Mouse (Mus musculus) cerebellum, adult 2 months (tissue): ENCODE measurements around the gene Rinl. TPM values are rescaled to one million over a fixed set of nuclear protein-coding genes. Genes with fewer than 3 reads are reported as not detected.

Experiments
- DNase-seq, 2 experiments: peaks; one replicate each; pipeline ENCODE4 v3.0.0; 2021
- H3K27ac ChIP-seq: fragments of 200-500 bp; 2 replicates; pipeline ENCODE4 v1.5.1; 2012; ENCODE audit warnings: low read length, control low read depth, inconsistent platforms; ENCODE audit not compliant: insufficient read depth
- H3K27me3 ChIP-seq: fragments of 200-500 bp; 2 replicates; pipeline ENCODE4 v1.6.1; 2012; ENCODE audit warnings: inconsistent platforms, mild to moderate bottlenecking, low read length, moderate library complexity; ENCODE audit not compliant: control insufficient read depth, insufficient read depth
- H3K4me1 ChIP-seq: fragments of 200-500 bp; 2 replicates; pipeline ENCODE4 v1.6.1; 2011; ENCODE audit warnings: low read length; ENCODE audit not compliant: control insufficient read depth, insufficient read depth
- H3K4me3 ChIP-seq: fragments of 200-500 bp; replicated peaks from 2 replicates; pipeline ENCODE3; 2011; ENCODE audit warnings: mild to moderate bottlenecking, low read depth, low read length, control low read depth; ENCODE audit not compliant: insufficient read depth
- CTCF ChIP-seq: fragments of 200-500 bp; IDR thresholded peaks from 2 replicates; pipeline ENCODE4 v1.5.1; 2011; ENCODE audit warnings: low read depth, mild to moderate bottlenecking, control low read depth, low read length, moderate library complexity, borderline replicate concordance; ENCODE audit not compliant: insufficient read depth
- POLR2A ChIP-seq: fragments of 200-500 bp; IDR thresholded peaks from 2 replicates; pipeline ENCODE4 v1.6.1; 2011; ENCODE audit warnings: low read length, control low read depth, borderline replicate concordance; ENCODE audit not compliant: insufficient read depth
- WGBS: fragments of 180-500 bp; shearing (Covaris S2); methylation state at CpG from one replicate; pipeline ENCODE4 v1.1.7; 2018; 5-methylcytosine and 5-hydroxymethylcytosine counted together
- polyA plus RNA-seq: library from polyadenylated mRNA; depleted of rRNA; stranded (reverse); fragments of >200 nt; gene quantifications from 2 replicates; pipeline ENCODE4 v1.2.3, GENCODE M21; 2012

Rinl gene
- polyA plus RNA-seq, 1 experiment, result 3.1 TPM

- H3K4me3 ChIP-seq, result no peak overlapping the region
- H3K27me3 ChIP-seq, result no peaks in the 10 kb centered on the region
- H3K27ac ChIP-seq, result no peak overlapping the region
- TF ChIP-seq POLR2A (no peak), CTCF (no peak)
- H3K4me1 ChIP-seq, result peaks cover 14% of the 10 kb centered on the region
- DNase-seq, result no peak
- 73% methylated on average over 5 of the region's 5 CpGs for WGBS
Measured at GRCm38 (mm10) chr7:28785161-28785560, 3.6 kb upstream of the Rinl start.

- H3K4me3 ChIP-seq, result no peak overlapping the region
- DNase-seq, result no peak
- no peaks in the 10 kb centered on the region for H3K27me3 ChIP-seq
- H3K4me1 ChIP-seq, result no peaks in the 10 kb centered on the region
- H3K27ac ChIP-seq, result no peak overlapping the region
- 96% methylated on average over 9 of the region's 9 CpGs for WGBS
- TF ChIP-seq POLR2A (no peak), CTCF (no peak)
Measured at GRCm38 (mm10) chr7:28787884-28788283, 885 bp upstream of the Rinl start.

GRCm38 (mm10) chr7:28789235-28789634, 466 bp downstream of the Rinl start:
- no peaks in the 10 kb centered on the region for H3K27me3 ChIP-seq
- WGBS, result 84% methylated on average over 3 of the region's 3 CpGs
- TF ChIP-seq POLR2A (no peak), CTCF (no peak)
- no peaks in the 10 kb centered on the region for H3K4me1 ChIP-seq
- no peak overlapping the region for H3K27ac ChIP-seq
- DNase-seq, result no peak
- H3K4me3 ChIP-seq, result no peak overlapping the region

GRCm38 (mm10) chr7:28790066-28790806, 1.5 kb downstream of the Rinl start:
- 51% methylated on average over 8 of the region's 8 CpGs for whole genome bisulfite sequencing
- TF ChIP-seq POLR2A, result no peak
- TF ChIP-seq CTCF, result no peak
- Histone ChIP-seq H3K27ac (no peak overlapping the region), H3K4me3 (no peak overlapping the region), H3K27me3 (no peaks in the 10 kb centered on the region), H3K4me1 (no peaks in the 10 kb centered on the region)
- no peak for DNase-seq

GRCm38 (mm10) chr7:28791706-28792105, 2.9 kb downstream of the Rinl start:
- DNase-seq, result no peak
- Histone ChIP-seq H3K27ac (no peak overlapping the region), H3K4me1 (no peaks in the 10 kb centered on the region), H3K27me3 (no peaks in the 10 kb centered on the region), H3K4me3 (no peak overlapping the region)
- TF ChIP-seq CTCF (no peak), POLR2A (no peak)

GRCm38 (mm10) chr7:28792391-28793185, 3.8 kb downstream of the Rinl start:
- H3K27me3 ChIP-seq, result no peaks in the 10 kb centered on the region
- no peak overlapping the region for H3K27ac ChIP-seq
- 79% methylated on average over 14 of the region's 14 CpGs for WGBS
- peaks cover 2% of the 10 kb centered on the region; the same call in 1 of the 2 replicates for H3K4me1 ChIP-seq
- no peak for TF ChIP-seq CTCF
- no peak for TF ChIP-seq POLR2A
- DNase-seq, result no peak
- no peak overlapping the region for H3K4me3 ChIP-seq

GRCm38 (mm10) chr7:28793834-28794233, 5.1 kb downstream of the Rinl start:
- Histone ChIP-seq H3K4me3 (no peak overlapping the region), H3K27me3 (no peaks in the 10 kb centered on the region)
- 41% methylated on average over 2 of the region's 2 CpGs for WGBS

GRCm38 (mm10) chr7:28794496-28794895, 5.7 kb downstream of the Rinl start:
- H3K4me1 ChIP-seq, result peaks cover 2% of the 10 kb centered on the region; the same call in 1 of the 2 replicates

More at GRCm38 (mm10) chr7:28793834-28794233, 5.1 kb downstream of the Rinl start:
- no peak for TF ChIP-seq POLR2A
- peak; percentile 31; the same call in 1 of the 2 replicates for TF ChIP-seq CTCF
- Histone ChIP-seq H3K4me1 (peaks cover 2% of the 10 kb centered on the region; the same call in 1 of the 2 replicates), H3K27ac (no peak overlapping the region)
- no peak for DNase-seq

More at GRCm38 (mm10) chr7:28794496-28794895, 5.7 kb downstream of the Rinl start:
- Histone ChIP-seq H3K27me3 (no peaks in the 10 kb centered on the region), H3K4me3 (no peak overlapping the region), H3K27ac (no peak overlapping the region)
- DNase-seq, result no peak
- TF ChIP-seq POLR2A (no peak), CTCF (no peak)
- 73% methylated on average over 3 of the region's 3 CpGs for WGBS
